Mouse (Mus musculus): Measurements from ENCODE around the gene Cnot3. TPM values are rescaled to one million over a fixed set of nuclear protein-coding genes. Genes with fewer than 3 reads are reported as not detected.
A peak's percentile ranks its signal among the peaks of the same experiment; 100 is the strongest.

The Cnot3 gene
- polyA plus RNA-seq, 1 experiment from 2014 or later = 72.9 TPM

- DNase-seq (ENCODE audit: extremely low spot score, low spot score) = peak; percentile 85
- Histone ChIP-seq H3K27ac (peak within 1 kb of the TSS; percentile 88), H3K36me3 (replicated peaks) (peaks cover 34% of the 10 kb centered on the region), H3K27me3 (ENCODE audit: poor library complexity, severe bottlenecking) (no peaks in the 10 kb centered on the region), H3K4me3 (peak within 1 kb of the TSS; percentile 78), H3K9me3 (no peaks in the 10 kb centered on the region), H3K4me1 (peaks cover 10% of the 10 kb centered on the region)
- WGBS = 1% methylated on average over 32 of the region's 32 CpGs
Measured at GRCm38 (mm10) chr7:3617242-3617995, 27.6 kb upstream of the Cnot3 start, which contains the start of gene Ndufa3. Gene Ndufa3, plus strand, starts transcription at chr7:3617373.

- Histone ChIP-seq H3K9me3 (no peaks in the 10 kb centered on the region), H3K4me3 (peak overlapping the region; percentile 77), H3K4me1 (peaks cover 22% of the 10 kb centered on the region), H3K27ac (peak overlapping the region; percentile 88), H3K36me3 (replicated peaks) (peaks cover 55% of the 10 kb centered on the region), H3K27me3 (ENCODE audit: poor library complexity, severe bottlenecking) (no peaks in the 10 kb centered on the region)
- 26% methylated on average over 4 of the region's 4 CpGs for WGBS
- no peak for DNase-seq (ENCODE audit: extremely low spot score, low spot score)
Measured at GRCm38 (mm10) chr7:3629030-3629429, 16.0 kb upstream of the Cnot3 start.

- H3K27ac ChIP-seq = peak within 1 kb of the TSS; percentile 88
- WGBS = 1% methylated on average over 47 of the region's 47 CpGs
- peaks cover 55% of the 10 kb centered on the region for H3K36me3 ChIP-seq (replicated peaks)
- H3K27me3 ChIP-seq (ENCODE audit: poor library complexity, severe bottlenecking) = no peaks in the 10 kb centered on the region
- H3K9me3 ChIP-seq = no peaks in the 10 kb centered on the region
- DNase-seq (ENCODE audit: extremely low spot score, low spot score) = peak; percentile 96
- peak within 1 kb of the TSS; percentile 77 for H3K4me3 ChIP-seq
- H3K4me1 ChIP-seq = peaks cover 22% of the 10 kb centered on the region
Measured at GRCm38 (mm10) chr7:3629543-3630477, 15.3 kb upstream of the Cnot3 start, which contains the start of the genes Tfpt and Prpf31. Gene Tfpt, minus strand, starts transcription at chr7:3629929. Gene Prpf31, plus strand, starts transcription at chr7:3629985.

- H3K36me3 ChIP-seq (replicated peaks) = peaks cover 55% of the 10 kb centered on the region
- H3K27ac ChIP-seq = peak overlapping the region; percentile 88
- H3K4me3 ChIP-seq = peak overlapping the region; percentile 77
- DNase-seq (ENCODE audit: extremely low spot score, low spot score) = no peak
- H3K4me1 ChIP-seq = peaks cover 22% of the 10 kb centered on the region
- H3K9me3 ChIP-seq = no peaks in the 10 kb centered on the region
- 65% methylated on average over 3 of the region's 3 CpGs for WGBS
- H3K27me3 ChIP-seq (ENCODE audit: poor library complexity, severe bottlenecking) = no peaks in the 10 kb centered on the region
Measured at GRCm38 (mm10) chr7:3630478-3630815, 14.6 kb upstream of the Cnot3 start.

- WGBS = 75% methylated on average over 5 of the region's 5 CpGs
- Histone ChIP-seq H3K4me3 (peak overlapping the region; percentile 99; the same call in 1 of the 2 replicates), H3K27me3 (ENCODE audit: poor library complexity, severe bottlenecking) (no peaks in the 10 kb centered on the region), H3K36me3 (replicated peaks) (peaks cover 60% of the 10 kb centered on the region), H3K4me1 (peaks cover 33% of the 10 kb centered on the region), H3K9me3 (no peaks in the 10 kb centered on the region), H3K27ac (no peak overlapping the region)
- no peak for DNase-seq (ENCODE audit: extremely low spot score, low spot score)
Measured at GRCm38 (mm10) chr7:3643412-3643811, 1.7 kb upstream of the Cnot3 start.

GRCm38 (mm10) chr7:3643843-3644242 lies 1.2 kb upstream of the Cnot3 start:
- 26% methylated on average over 9 of the region's 9 CpGs for WGBS
- Histone ChIP-seq H3K27me3 (ENCODE audit: poor library complexity, severe bottlenecking) (no peaks in the 10 kb centered on the region), H3K4me1 (peaks cover 37% of the 10 kb centered on the region), H3K27ac (peak overlapping the region; percentile 97), H3K9me3 (no peaks in the 10 kb centered on the region), H3K4me3 (peak overlapping the region; percentile 99), H3K36me3 (replicated peaks) (peaks cover 60% of the 10 kb centered on the region)
- no peak for DNase-seq (ENCODE audit: extremely low spot score, low spot score)

- no peaks in the 10 kb centered on the region for H3K27me3 ChIP-seq (ENCODE audit: poor library complexity, severe bottlenecking)
- peak overlapping the region; percentile 97 for H3K27ac ChIP-seq
- 0% methylated on average over 11 of the region's 11 CpGs for WGBS
- H3K36me3 ChIP-seq (replicated peaks) = peaks cover 59% of the 10 kb centered on the region
- no peak for DNase-seq (ENCODE audit: extremely low spot score, low spot score)
- peaks cover 40% of the 10 kb centered on the region for H3K4me1 ChIP-seq
- peak overlapping the region; percentile 99 for H3K4me3 ChIP-seq
- no peaks in the 10 kb centered on the region for H3K9me3 ChIP-seq
Measured at GRCm38 (mm10) chr7:3644348-3644671, 758 bp upstream of the Cnot3 start.

GRCm38 (mm10) chr7:3645488-3646025 lies 489 bp downstream of the Cnot3 start:
- peaks cover 57% of the 10 kb centered on the region for H3K36me3 ChIP-seq (replicated peaks)
- DNase-seq (ENCODE audit: extremely low spot score, low spot score) = peak; percentile 34
- H3K27me3 ChIP-seq (ENCODE audit: poor library complexity, severe bottlenecking) = no peaks in the 10 kb centered on the region
- peak overlapping the region; percentile 99 for H3K4me3 ChIP-seq
- peaks cover 40% of the 10 kb centered on the region for H3K4me1 ChIP-seq
- under 1% methylated on average over 57 of the region's 58 CpGs for WGBS
- H3K27ac ChIP-seq = peak overlapping the region; percentile 97
- no peaks in the 10 kb centered on the region for H3K9me3 ChIP-seq

GRCm38 (mm10) chr7:3646188-3646587 lies 1.1 kb downstream of the Cnot3 start:
- no peaks in the 10 kb centered on the region for H3K9me3 ChIP-seq
- no peak for DNase-seq (ENCODE audit: extremely low spot score, low spot score)
- H3K4me3 ChIP-seq = peak overlapping the region; percentile 99
- H3K4me1 ChIP-seq = peaks cover 40% of the 10 kb centered on the region
- WGBS = 30% methylated on average over 9 of the region's 9 CpGs
- H3K27ac ChIP-seq = peak overlapping the region; percentile 97
- H3K36me3 ChIP-seq (replicated peaks) = peaks cover 57% of the 10 kb centered on the region
- no peaks in the 10 kb centered on the region for H3K27me3 ChIP-seq (ENCODE audit: poor library complexity, severe bottlenecking)

- no peak for DNase-seq (ENCODE audit: extremely low spot score, low spot score)
- H3K36me3 ChIP-seq (replicated peaks) = peaks cover 57% of the 10 kb centered on the region
- peak overlapping the region; percentile 97 for H3K27ac ChIP-seq
- H3K9me3 ChIP-seq = no peaks in the 10 kb centered on the region
- H3K4me1 ChIP-seq = peaks cover 40% of the 10 kb centered on the region
- 75% methylated on average over 4 of the region's 4 CpGs for WGBS
- peak overlapping the region; percentile 99 for H3K4me3 ChIP-seq
- H3K27me3 ChIP-seq (ENCODE audit: poor library complexity, severe bottlenecking) = no peaks in the 10 kb centered on the region
Measured at GRCm38 (mm10) chr7:3646641-3647040, 1.6 kb downstream of the Cnot3 start.

GRCm38 (mm10) chr7:3656966-3657365 lies 11.9 kb downstream of the Cnot3 start:
- Histone ChIP-seq H3K27me3 (ENCODE audit: poor library complexity, severe bottlenecking) (no peaks in the 10 kb centered on the region), H3K4me3 (no peak overlapping the region), H3K27ac (no peak overlapping the region), H3K9me3 (no peaks in the 10 kb centered on the region), H3K4me1 (no peaks in the 10 kb centered on the region), H3K36me3 (replicated peaks) (peaks cover 100% of the 10 kb centered on the region)
- WGBS = 90% methylated on average over 4 of the region's 4 CpGs
- DNase-seq (ENCODE audit: extremely low spot score, low spot score) = no peak

GRCm38 (mm10) chr7:3658578-3658977 lies 13.5 kb downstream of the Cnot3 start:
- 93% methylated on average over 14 of the region's 14 CpGs for WGBS
- Histone ChIP-seq H3K4me1 (peaks cover 2% of the 10 kb centered on the region), H3K9me3 (no peaks in the 10 kb centered on the region), H3K27me3 (ENCODE audit: poor library complexity, severe bottlenecking) (no peaks in the 10 kb centered on the region), H3K36me3 (replicated peaks) (peaks cover 100% of the 10 kb centered on the region), H3K4me3 (no peak overlapping the region), H3K27ac (no peak overlapping the region)
- no peak for DNase-seq (ENCODE audit: extremely low spot score, low spot score)
